Mouse (Mus musculus): ENCODE measurements at regions not wholly inside any gene's neighbourhood (a gene's known extent, or its start where the extent isn't known, plus 50 kb on each side); places are given as distances from the start of the nearest gene placed in this dataset.

DNA sequence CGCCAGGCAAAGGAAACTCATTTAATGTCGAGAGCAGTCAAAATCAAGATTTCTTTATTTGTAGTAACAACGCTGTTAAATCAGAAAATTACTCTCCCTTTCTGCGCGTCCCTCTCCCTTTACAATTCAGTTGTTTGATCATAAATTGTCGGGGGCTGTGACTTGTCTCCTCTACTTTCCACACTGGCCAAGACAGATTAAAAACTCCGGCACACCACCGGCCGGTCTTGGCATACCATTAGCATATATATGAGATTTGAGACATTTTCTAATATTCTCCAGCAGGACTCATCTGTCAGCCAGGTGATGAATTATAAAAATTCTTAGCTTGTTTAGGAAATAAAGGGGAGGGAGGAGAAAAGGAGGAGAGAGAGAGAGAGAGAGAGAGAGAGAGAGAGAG, 162.8 kb upstream of the Irx4 start:
- TF ChIP-seq CTCF (conservative IDR thresholded peaks at IDR 0.05; ENCODE audit: insufficient read depth, insufficient read length, low read depth, low read length) (no peak), POLR2A (IDR thresholded peaks at IDR 0.05; ENCODE audit: low read depth, low read length) (no peak)
